Mouse (Mus musculus) E14TG2a.4 (cell line): ENCODE measurements around the gene Tgm2.

Experiments
- H3K27me3 ChIP-seq: 2 replicates; pipeline ENCODE4 v1.6.1; 2014; ENCODE audit warnings: low read length, control low read depth; ENCODE audit not compliant: insufficient read depth
- H3K36me3 ChIP-seq: 2 replicates; pipeline ENCODE4 v1.6.1; 2014; ENCODE audit warnings: low read length, control low read depth; ENCODE audit not compliant: insufficient read depth
- H3K4me1 ChIP-seq: replicated peaks from 2 replicates; pipeline ENCODE4 v1.6.1; 2014; ENCODE audit warnings: low read depth, low read length, control low read depth
- H3K4me3 ChIP-seq: replicated peaks from 2 replicates; pipeline ENCODE4 v1.5.1; 2014; ENCODE audit warnings: mild to moderate bottlenecking, low read length
- H3K9me3 ChIP-seq: 2 replicates; pipeline ENCODE4 v1.6.1; 2014; ENCODE audit warnings: low read length, control low read depth
- CTCF ChIP-seq: conservative IDR thresholded peaks from 2 replicates; pipeline ENCODE4 v1.5.1; 2014; ENCODE audit warnings: low read length
- NANOG ChIP-seq: IDR thresholded peaks from 2 replicates; pipeline ENCODE4 v1.6.1; 2014; ENCODE audit warnings: borderline replicate concordance, low read length, mixed read lengths
- POU5F1 ChIP-seq: IDR thresholded peaks from 2 replicates; pipeline ENCODE4 v1.6.1; 2014; ENCODE audit warnings: low read length, borderline replicate concordance

Gene Tgm2

GRCm38 (mm10) chr2:158159376-158160235 lies 13.4 kb upstream of the Tgm2 start:
- Histone ChIP-seq H3K27me3 (no peaks in the 10 kb centered on the region), H3K36me3 (no peaks in the 10 kb centered on the region), H3K4me1 (peaks cover 64% of the 10 kb centered on the region), H3K4me3 (no peak overlapping the region), H3K9me3 (no peaks in the 10 kb centered on the region)
- TF ChIP-seq POU5F1 (no peak), CTCF (no peak), NANOG (no peak)

DNA sequence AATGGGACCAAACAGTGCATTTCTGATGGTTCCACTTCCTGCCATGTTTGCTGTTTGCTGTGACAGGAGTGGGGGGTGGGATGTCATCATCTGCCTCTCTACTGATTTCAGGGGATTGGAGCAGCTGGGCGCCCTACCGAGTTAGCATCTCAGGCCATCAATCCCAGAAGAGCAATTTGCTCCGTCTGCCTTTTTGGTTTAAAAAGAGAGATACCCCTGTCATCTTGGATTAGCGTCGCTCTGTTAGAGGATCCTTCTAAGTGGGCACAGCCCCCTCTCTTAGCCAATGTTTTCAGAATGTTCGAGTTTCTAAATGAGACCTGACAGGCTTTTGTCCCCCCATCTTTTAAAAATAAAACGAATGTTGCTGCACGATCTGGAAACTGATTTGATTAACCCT lies 11.4 kb upstream of the Tgm2 start:
- Histone ChIP-seq H3K4me1 (peaks cover 81% of the 10 kb centered on the region), H3K27me3 (no peaks in the 10 kb centered on the region), H3K4me3 (no peak overlapping the region), H3K9me3 (no peaks in the 10 kb centered on the region), H3K36me3 (no peaks in the 10 kb centered on the region)
- no peak for TF ChIP-seq CTCF
- TF ChIP-seq POU5F1, result no peak
- no peak for TF ChIP-seq NANOG

- no peak for TF ChIP-seq NANOG
- no peak for TF ChIP-seq POU5F1
- no peak for TF ChIP-seq CTCF
- H3K4me1 ChIP-seq, result peaks cover 83% of the 10 kb centered on the region
- H3K36me3 ChIP-seq, result no peaks in the 10 kb centered on the region
- H3K4me3 ChIP-seq, result no peak overlapping the region
- H3K9me3 ChIP-seq, result no peaks in the 10 kb centered on the region
- no peaks in the 10 kb centered on the region for H3K27me3 ChIP-seq
Observed at GRCm38 (mm10) chr2:158156487-158156886, 10.3 kb upstream of the Tgm2 start.

GRCm38 (mm10) chr2:158155615-158156014 lies 9.4 kb upstream of the Tgm2 start:
- Histone ChIP-seq H3K4me1 (peaks cover 81% of the 10 kb centered on the region), H3K36me3 (no peaks in the 10 kb centered on the region), H3K4me3 (no peak overlapping the region), H3K27me3 (no peaks in the 10 kb centered on the region), H3K9me3 (peaks cover 5% of the 10 kb centered on the region)
- TF ChIP-seq POU5F1, result no peak
- no peak for TF ChIP-seq CTCF
- no peak for TF ChIP-seq NANOG

GRCm38 (mm10) chr2:158155101-158155500 lies 8.9 kb upstream of the Tgm2 start:
- Histone ChIP-seq H3K9me3 (peaks cover 5% of the 10 kb centered on the region), H3K4me3 (peak overlapping the region; percentile 66; the same call in 1 of the 2 replicates), H3K36me3 (no peaks in the 10 kb centered on the region), H3K27me3 (no peaks in the 10 kb centered on the region), H3K4me1 (peaks cover 76% of the 10 kb centered on the region)
- TF ChIP-seq POU5F1, result no peak
- no peak for TF ChIP-seq CTCF
- TF ChIP-seq NANOG, result no peak

- H3K4me3 ChIP-seq, result peak overlapping the region; percentile 66
- no peak for TF ChIP-seq NANOG
- TF ChIP-seq CTCF, result no peak
- TF ChIP-seq POU5F1, result no peak
- H3K4me1 ChIP-seq, result peaks cover 71% of the 10 kb centered on the region
- H3K9me3 ChIP-seq, result peaks cover 5% of the 10 kb centered on the region
- H3K36me3 ChIP-seq, result no peaks in the 10 kb centered on the region
- H3K27me3 ChIP-seq, result no peaks in the 10 kb centered on the region
Observed at GRCm38 (mm10) chr2:158154641-158155040, 8.4 kb upstream of the Tgm2 start.

- Histone ChIP-seq H3K27me3 (no peaks in the 10 kb centered on the region), H3K36me3 (no peaks in the 10 kb centered on the region), H3K4me3 (peak overlapping the region; percentile 66), H3K9me3 (peaks cover 5% of the 10 kb centered on the region), H3K4me1 (peaks cover 68% of the 10 kb centered on the region)
- no peak for TF ChIP-seq CTCF
- no peak for TF ChIP-seq NANOG
- no peak for TF ChIP-seq POU5F1
Observed at GRCm38 (mm10) chr2:158153728-158154343, 7.6 kb upstream of the Tgm2 start.

DNA sequence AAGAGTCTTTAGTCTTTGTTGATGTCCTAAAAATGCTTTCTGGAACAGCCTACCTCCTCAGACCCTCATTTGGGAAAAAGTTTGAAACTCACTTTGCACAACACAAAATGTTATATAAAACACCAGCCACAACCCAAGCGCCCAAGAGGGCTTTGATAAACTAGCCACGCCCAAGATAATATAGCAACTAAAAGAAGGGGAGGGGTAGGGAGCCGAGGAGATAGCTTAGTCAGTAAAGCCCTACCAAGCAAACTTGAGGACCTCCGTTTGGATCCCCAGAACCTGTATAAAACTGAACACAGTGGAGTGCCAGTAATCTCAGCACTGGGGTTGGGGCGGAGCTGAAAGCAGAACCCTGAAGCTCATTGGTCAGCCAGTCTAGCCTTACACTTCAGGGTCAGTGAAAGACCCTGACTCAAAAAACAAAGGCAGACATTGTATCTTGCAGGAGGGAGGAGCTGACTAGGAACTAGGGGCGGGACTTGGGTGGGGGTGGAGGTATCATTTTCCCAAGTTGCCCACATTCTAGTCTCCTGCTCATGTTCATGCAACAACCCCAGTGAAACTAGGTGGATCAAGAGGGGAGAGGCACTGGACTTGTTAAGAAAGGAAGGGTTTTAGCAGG lies 6.6 kb upstream of the Tgm2 start:
- H3K4me3 ChIP-seq, result peak overlapping the region; percentile 41
- H3K36me3 ChIP-seq, result no peaks in the 10 kb centered on the region
- TF ChIP-seq NANOG (no peak), CTCF (no peak), POU5F1 (no peak)
- H3K4me1 ChIP-seq, result peaks cover 63% of the 10 kb centered on the region
- peaks cover 5% of the 10 kb centered on the region for H3K9me3 ChIP-seq
- H3K27me3 ChIP-seq, result no peaks in the 10 kb centered on the region
